Mouse (Mus musculus): ENCODE data around the gene Sephs2.

DNA sequence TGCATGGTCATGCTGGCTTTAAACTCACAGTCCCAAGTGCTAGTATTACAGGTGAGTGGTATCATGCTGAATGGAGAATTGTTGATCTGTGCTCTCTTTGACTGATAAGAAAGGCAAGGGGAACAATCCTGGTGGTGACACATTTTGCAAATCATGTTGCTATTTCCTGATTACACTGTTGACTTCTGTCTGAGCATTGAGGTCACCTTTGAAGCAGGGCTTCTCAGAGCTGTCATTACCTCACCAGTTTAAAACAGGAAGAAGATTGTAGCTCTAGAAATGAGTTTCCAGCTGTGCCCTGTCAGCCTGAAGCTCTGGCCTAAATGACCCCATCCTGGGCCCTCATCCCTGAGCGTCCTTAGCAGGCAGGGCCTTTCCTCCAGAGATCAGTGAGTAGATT, 14.1 kb upstream of the Sephs2 start:
- no peak for TF ChIP-seq CTCF (IDR thresholded peaks at IDR 0.05; ENCODE audit: low read depth)
- TF ChIP-seq EP300 (IDR thresholded peaks at IDR 0.05; ENCODE audit: low read depth) = no peak

Measured in liver, postnatal 0 days (tissue).